Mouse (Mus musculus) granulocyte monocyte progenitor cell, adult 5-6 weeks (primary cell): ENCODE results near the gene Cnnm2. TPM values are rescaled to one million over a fixed set of nuclear protein-coding genes. Genes with fewer than 3 reads are reported as not detected.
A peak's percentile ranks its signal among the peaks of the same experiment; 100 is the strongest.
"Not testable (repeated sequence)": the region's sequence is repeated elsewhere in the genome, so short reads cannot be mapped to it uniquely, and the experiment has no call there.

Experiments
- ATAC-seq: replicated peaks from 2 replicates; pipeline ENCODE4 v1.8.0; 2016; ENCODE audit warnings: mild to moderate bottlenecking, moderate TSS enrichment, inconsistent platforms; ENCODE audit not compliant: poor library complexity, severe bottlenecking
- total RNA-seq, 2 experiments: library from RNA; stranded (forward) in 1 of 2; stranded (reverse) in 1 of 2; fragments of 200-712, 200-1000 nt in 1 of 2; fragments of >200 nt in 1 of 2; fragmentation: Nextera tagmentation in 1 of 2; gene quantifications; 2 replicates each; pipeline ENCODE4 v1.2.3; 2014 to 2017

Gene Cnnm2
- total RNA-seq (2014; fragmentation: Nextera tagmentation) (5.3 and 12.1 TPM in 2 replicates), total RNA-seq (2017) (7.2 and 8.0 TPM in 2 replicates)

- peak; percentile 86 for ATAC-seq
These were observed at the start of gene Cnnm2 for GRCm38 (mm10) chr19:46761247-46761946. Cnnm2 (plus strand) TSS chr19:46761596.

GRCm38 (mm10) chr19:46714234-46714633 is 47.2 kb upstream of the Cnnm2 start:
- ATAC-seq: no peak

- no peak for ATAC-seq
These were observed 46.4 kb upstream of the Cnnm2 start for GRCm38 (mm10) chr19:46715016-46715415.

DNA sequence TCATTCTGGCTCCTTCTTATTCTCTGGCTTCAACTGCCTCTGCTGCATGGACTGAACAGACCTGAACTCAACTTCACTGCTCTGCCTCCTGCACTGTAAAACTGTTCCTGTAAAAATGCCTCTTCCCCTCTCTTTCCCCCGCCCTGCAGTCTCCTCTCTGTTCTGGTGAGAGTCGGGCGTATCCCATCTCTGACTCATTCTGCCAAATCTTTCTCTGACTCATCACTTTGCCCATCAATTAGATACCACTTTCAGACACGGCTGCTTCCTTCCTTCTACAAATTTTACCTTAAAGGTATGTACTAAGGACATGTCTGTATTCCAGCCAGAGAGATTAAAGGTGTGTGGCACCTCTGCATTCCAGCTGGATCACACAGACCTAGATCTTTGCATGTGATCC is 43.2 kb upstream of the Cnnm2 start:
- no peak for ATAC-seq

- ATAC-seq: no peak
These were observed 37.0 kb upstream of the Cnnm2 start for GRCm38 (mm10) chr19:46724411-46724810.

DNA sequence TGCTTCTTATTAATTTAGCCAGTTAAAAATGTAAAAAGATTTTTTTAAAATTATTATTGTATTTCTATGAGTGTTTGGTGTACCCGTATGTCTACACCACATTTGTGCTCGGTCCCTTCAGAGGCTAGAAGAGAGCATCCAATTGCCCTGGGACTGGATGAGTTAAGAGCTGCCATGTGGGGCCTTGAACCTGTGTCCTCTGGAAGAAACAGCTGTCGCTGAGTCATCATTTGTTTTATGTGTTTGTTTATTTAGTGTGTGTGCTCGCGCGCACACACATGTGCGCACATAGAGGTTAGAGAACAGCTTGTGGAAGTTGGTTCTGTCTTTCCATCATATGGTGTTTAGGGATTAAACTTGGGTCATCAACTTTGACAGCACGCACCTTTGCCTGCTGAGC is 35.3 kb upstream of the Cnnm2 start:
- ATAC-seq: no peak

GRCm38 (mm10) chr19:46727140-46727736 is 34.2 kb upstream of the Cnnm2 start:
- ATAC-seq: no peak

GRCm38 (mm10) chr19:46727945-46728540 is 33.4 kb upstream of the Cnnm2 start:
- no peak for ATAC-seq

GRCm38 (mm10) chr19:46728909-46729308 is 32.5 kb upstream of the Cnnm2 start:
- ATAC-seq: no peak

GRCm38 (mm10) chr19:46731351-46731750 is 30.0 kb upstream of the Cnnm2 start:
- ATAC-seq: no peak

- not testable (repeated sequence) for ATAC-seq
These were observed 28.7 kb upstream of the Cnnm2 start for GRCm38 (mm10) chr19:46732673-46733072.

DNA sequence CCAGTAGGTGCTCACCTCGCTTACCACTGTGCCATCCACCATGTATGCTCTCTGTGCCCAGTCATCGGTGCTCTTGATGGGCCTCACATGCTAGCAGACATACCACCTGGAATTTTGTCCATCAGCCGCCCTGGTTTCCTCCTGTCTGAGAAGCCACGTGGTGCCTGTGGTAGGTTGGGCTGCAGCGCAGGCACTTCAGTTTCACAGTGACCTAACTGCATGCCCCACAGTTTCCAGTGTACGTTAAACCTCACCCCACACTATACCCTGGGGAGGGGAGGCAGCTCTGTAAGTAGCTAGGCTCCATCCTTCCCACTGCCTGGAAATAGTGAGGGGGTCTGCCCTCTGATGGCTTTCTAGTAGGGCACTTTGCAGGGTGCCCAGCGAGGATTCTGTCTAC is 27.8 kb upstream of the Cnnm2 start:
- no peak for ATAC-seq

GRCm38 (mm10) chr19:46735241-46735640 is 26.2 kb upstream of the Cnnm2 start:
- no peak for ATAC-seq

- no peak for ATAC-seq
These were observed 24.3 kb upstream of the Cnnm2 start for GRCm38 (mm10) chr19:46737106-46737505.

- peak; percentile 61; the same call in 1 of the 2 replicates for ATAC-seq
These were observed 20.9 kb upstream of the Cnnm2 start for GRCm38 (mm10) chr19:46740341-46741008.

- ATAC-seq: no peak
These were observed 19.8 kb upstream of the Cnnm2 start for GRCm38 (mm10) chr19:46741574-46741973.

DNA sequence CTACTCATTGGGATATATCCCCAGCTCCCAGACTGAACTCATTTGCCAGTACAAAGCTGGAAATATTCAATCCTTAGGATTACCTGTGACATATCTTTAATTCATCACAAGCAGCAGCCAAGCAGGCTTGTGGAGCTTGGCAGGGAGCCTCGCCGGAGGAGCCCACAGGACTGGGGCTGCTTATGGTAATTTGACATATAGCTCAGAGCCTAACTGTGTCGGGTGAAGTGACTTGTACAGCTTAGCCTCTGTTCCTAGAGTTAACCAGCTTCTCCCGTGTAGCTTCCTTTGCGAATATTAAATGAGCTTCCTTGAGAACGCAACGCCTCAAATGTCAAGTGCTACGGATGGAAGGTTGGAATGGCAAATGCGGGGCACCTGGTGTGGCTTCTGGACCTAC is 16.7 kb upstream of the Cnnm2 start:
- ATAC-seq: no peak

DNA sequence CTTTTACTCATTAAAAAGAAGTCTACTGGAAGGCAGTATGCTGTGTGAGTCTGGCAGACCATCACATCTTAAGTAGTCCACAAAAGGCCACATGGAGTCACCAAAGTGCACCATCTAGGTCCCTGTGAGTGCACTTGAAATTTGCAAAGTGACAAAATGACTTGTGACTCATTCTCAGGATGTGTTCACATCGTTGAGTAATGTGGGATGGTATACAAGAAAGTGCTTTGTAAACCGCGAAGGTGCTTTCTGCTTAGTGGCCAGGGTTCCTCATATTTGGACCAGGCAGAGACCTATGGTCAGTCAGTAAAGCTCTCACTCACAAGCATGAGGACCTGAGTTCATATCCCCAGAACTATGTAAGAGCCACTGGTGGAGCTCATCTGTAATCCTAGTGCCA is 13.6 kb upstream of the Cnnm2 start:
- no peak for ATAC-seq

DNA sequence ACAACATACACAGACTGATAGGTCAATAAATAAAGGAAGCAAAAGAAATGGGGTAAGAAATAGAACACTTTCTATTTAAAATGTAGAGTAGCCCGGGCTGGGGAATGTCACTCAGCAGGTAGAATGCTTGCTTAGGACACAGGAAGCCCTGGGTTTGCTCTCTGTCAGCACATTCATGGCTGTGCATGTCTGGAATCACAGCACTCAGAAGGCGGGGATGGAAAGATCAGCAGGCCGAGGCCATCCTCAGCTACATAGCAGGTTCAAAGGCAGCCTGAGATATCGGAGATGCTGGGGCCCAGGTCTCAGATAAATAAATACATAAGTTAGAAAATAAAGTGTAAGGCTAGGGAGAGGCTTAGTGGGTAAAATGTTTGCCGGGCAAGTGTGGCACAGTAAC is 9.2 kb upstream of the Cnnm2 start:
- no peak for ATAC-seq

DNA sequence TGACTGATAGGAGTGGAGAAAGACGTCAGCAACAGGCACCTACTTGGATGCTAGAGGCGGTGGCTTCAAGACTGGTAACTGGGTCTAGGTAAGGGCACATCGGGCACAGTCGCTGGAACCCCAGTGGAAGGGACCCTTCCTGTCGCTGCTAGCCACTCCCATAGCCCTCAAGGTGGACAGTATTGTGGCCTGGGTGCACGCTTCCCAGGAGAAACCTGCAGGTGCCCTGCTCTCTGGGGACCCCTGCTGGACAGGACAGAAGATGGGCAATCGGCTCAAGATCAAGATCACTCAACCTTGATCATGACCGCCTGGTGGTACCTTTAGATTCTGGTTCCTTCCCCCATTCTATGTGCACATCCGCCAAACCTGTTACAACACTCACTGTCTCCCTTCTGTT is 6.3 kb upstream of the Cnnm2 start:
- peak; percentile 61 for ATAC-seq

DNA sequence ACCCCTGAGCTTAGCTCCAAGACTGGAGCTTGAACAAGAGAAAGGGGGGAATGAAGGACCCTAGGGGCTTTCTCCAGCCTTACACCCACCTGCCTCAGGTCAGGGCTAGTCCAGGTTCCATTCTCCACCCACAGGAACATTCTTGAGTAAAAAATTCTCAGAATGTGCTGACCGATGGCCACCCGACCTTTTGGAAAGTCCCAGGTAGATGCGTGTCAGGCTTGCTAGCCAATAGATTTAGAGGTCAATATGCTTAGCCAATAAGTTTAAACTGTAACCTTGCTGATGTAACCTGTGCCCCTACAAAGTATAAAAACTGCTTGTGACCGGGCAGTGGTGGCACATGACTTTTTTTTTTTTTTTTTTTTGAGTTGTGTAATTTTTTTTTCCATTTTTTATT is 5.2 kb upstream of the Cnnm2 start:
- no peak for ATAC-seq
